Mouse (Mus musculus): ENCODE results near the gene Psmd10. TPM values are rescaled to one million over a fixed set of nuclear protein-coding genes. Genes with fewer than 3 reads are reported as not detected.

Psmd10 gene
- polyA plus RNA-seq, 1 experiment from 2014 or later: 41.8 TPM

DNA sequence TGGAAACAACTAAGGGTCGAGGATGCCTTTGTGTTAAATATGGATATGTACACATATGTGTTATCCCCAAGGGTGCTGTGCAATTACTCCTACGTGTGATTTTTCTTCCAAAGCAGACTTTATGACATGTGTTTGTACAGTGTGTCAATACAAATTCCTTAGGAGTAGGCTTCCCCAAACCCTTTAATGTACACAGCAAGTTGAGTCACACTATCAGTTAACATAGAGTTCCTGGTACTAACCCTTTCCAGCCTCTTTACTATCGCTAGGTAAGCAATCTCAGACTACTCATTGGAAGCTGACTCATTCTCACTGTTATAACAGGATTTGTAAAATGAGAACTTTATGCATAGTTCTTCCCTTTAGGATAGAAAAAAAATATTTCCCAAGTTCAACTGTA is 53.0 kb downstream of the Psmd10 start:
- Histone ChIP-seq H3K9ac (ENCODE audit: low read length) (no peak overlapping the region), H3K9me3 (replicated peaks; ENCODE audit: control insufficient read depth, low read length) (no peaks in the 10 kb centered on the region), H3K4me3 (ENCODE audit: low read length) (no peak overlapping the region), H3K36me3 (ENCODE audit: control insufficient read depth, insufficient read depth) (no peaks in the 10 kb centered on the region), H3K27ac (ENCODE audit: low read length) (no peak overlapping the region), H3K27me3 (ENCODE audit: control insufficient read depth, insufficient read depth, low read length) (no peaks in the 10 kb centered on the region), H3K4me1 (ENCODE audit: control insufficient read depth, insufficient read depth, low read length) (no peaks in the 10 kb centered on the region), H3K4me2 (ENCODE audit: low read depth, low read length) (no peak overlapping the region)
- 76% methylated on average over 3 of the region's 3 CpGs for WGBS
- no peak for ATAC-seq (replicated peaks; ENCODE audit: extremely low read depth, insufficient read depth, low FRiP score)

Other genes starting within 250 kb of the Psmd10 start
- not detected in 2 replicates for gene Tex13b, start 143.3 kb downstream of the Psmd10 start, polyA plus RNA-seq (2015; fragmentation: Nextera tagmentation; extraction: Ambion mirVana)
- 0.11 TPM in 1 of 2 replicates, not detected in the other for gene Vsig1, start 49.1 kb downstream of the Psmd10 start, polyA plus RNA-seq (2015; fragmentation: Nextera tagmentation; extraction: Ambion mirVana)
- gene Atg4a, start 179 bp upstream of the Psmd10 start, polyA plus RNA-seq (2015; fragmentation: Nextera tagmentation; extraction: Ambion mirVana): 13.4 and 14.7 TPM in 2 replicates

Measured in heart, embryonic 16.5 days (tissue).